Mouse (Mus musculus): Measurements from ENCODE around the gene Cnih1. TPM values are rescaled to one million over a fixed set of nuclear protein-coding genes. Genes with fewer than 3 reads are reported as not detected.
"Not testable (repeated sequence)": the region's sequence is repeated elsewhere in the genome, so short reads cannot be mapped to it uniquely, and the experiment has no call there.

Gene Cnih1
- polyA plus RNA-seq, 1 experiment from 2014 or later, result 209 TPM

- H3K9ac ChIP-seq (ENCODE audit: low read depth, low read length); H3K27me3 ChIP-seq (ENCODE audit: control insufficient read depth, insufficient read depth, low read length); H3K4me1 ChIP-seq (ENCODE audit: control insufficient read depth, insufficient read depth, low read length); H3K4me2 ChIP-seq (replicated peaks; ENCODE audit: low read depth, low read length); H3K27ac ChIP-seq (ENCODE audit: low read depth, low read length); ATAC-seq (ENCODE audit: low FRiP score, low TSS enrichment); H3K9me3 ChIP-seq (ENCODE audit: control insufficient read depth, low read length); H3K4me3 ChIP-seq (ENCODE audit: low read length): not testable (repeated sequence)
- peaks cover 16% of the 10 kb centered on the region for H3K36me3 ChIP-seq (ENCODE audit: control insufficient read depth, insufficient read depth, low read length)
- 74% methylated on average over 5 of the region's 6 CpGs for WGBS
These were observed 31.8 kb upstream of the Cnih1 start for GRCm38 (mm10) chr14:46819961-46820360.

GRCm38 (mm10) chr14:46818743-46819142 is 30.5 kb upstream of the Cnih1 start:
- Histone ChIP-seq H3K4me2 (replicated peaks; ENCODE audit: low read depth, low read length) (no peak overlapping the region), H3K9ac (ENCODE audit: low read depth, low read length) (no peak overlapping the region), H3K36me3 (ENCODE audit: control insufficient read depth, insufficient read depth, low read length) (peaks cover 25% of the 10 kb centered on the region), H3K27me3 (ENCODE audit: control insufficient read depth, insufficient read depth, low read length) (no peaks in the 10 kb centered on the region), H3K27ac (ENCODE audit: low read depth, low read length) (no peak overlapping the region), H3K4me1 (ENCODE audit: control insufficient read depth, insufficient read depth, low read length) (peaks cover 7% of the 10 kb centered on the region), H3K4me3 (ENCODE audit: low read length) (no peak overlapping the region), H3K9me3 (ENCODE audit: control insufficient read depth, low read length) (no peaks in the 10 kb centered on the region)
- no peak for ATAC-seq (ENCODE audit: low FRiP score, low TSS enrichment)
- 74% methylated on average over 7 of the region's 7 CpGs for WGBS

GRCm38 (mm10) chr14:46816916-46817622 is 28.9 kb upstream of the Cnih1 start:
- Histone ChIP-seq H3K4me1 (ENCODE audit: control insufficient read depth, insufficient read depth, low read length) (peaks cover 7% of the 10 kb centered on the region), H3K4me2 (replicated peaks; ENCODE audit: low read depth, low read length) (no peak overlapping the region), H3K9ac (ENCODE audit: low read depth, low read length) (no peak overlapping the region), H3K27ac (ENCODE audit: low read depth, low read length) (no peak overlapping the region), H3K9me3 (ENCODE audit: control insufficient read depth, low read length) (no peaks in the 10 kb centered on the region), H3K4me3 (ENCODE audit: low read length) (no peak overlapping the region), H3K36me3 (ENCODE audit: control insufficient read depth, insufficient read depth, low read length) (peaks cover 36% of the 10 kb centered on the region), H3K27me3 (ENCODE audit: control insufficient read depth, insufficient read depth, low read length) (no peaks in the 10 kb centered on the region)
- no peak for ATAC-seq (ENCODE audit: low FRiP score, low TSS enrichment)
- WGBS, result 95% methylated on average over 8 of the region's 8 CpGs

GRCm38 (mm10) chr14:46815640-46816039 is 27.4 kb upstream of the Cnih1 start:
- H3K36me3 ChIP-seq (ENCODE audit: control insufficient read depth, insufficient read depth, low read length), result peaks cover 49% of the 10 kb centered on the region
- ATAC-seq (ENCODE audit: low FRiP score, low TSS enrichment), result no peak
- H3K4me3 ChIP-seq (ENCODE audit: low read length), result no peak overlapping the region
- H3K27ac ChIP-seq (ENCODE audit: low read depth, low read length), result no peak overlapping the region
- peaks cover 4% of the 10 kb centered on the region for H3K4me1 ChIP-seq (ENCODE audit: control insufficient read depth, insufficient read depth, low read length)
- no peak overlapping the region for H3K9ac ChIP-seq (ENCODE audit: low read depth, low read length)
- no peak overlapping the region for H3K4me2 ChIP-seq (replicated peaks; ENCODE audit: low read depth, low read length)
- 82% methylated on average over 6 of the region's 6 CpGs for WGBS
- H3K9me3 ChIP-seq (ENCODE audit: control insufficient read depth, low read length), result no peaks in the 10 kb centered on the region
- H3K27me3 ChIP-seq (ENCODE audit: control insufficient read depth, insufficient read depth, low read length), result no peaks in the 10 kb centered on the region

GRCm38 (mm10) chr14:46807927-46808326 is 19.7 kb upstream of the Cnih1 start:
- Histone ChIP-seq H3K4me3 (ENCODE audit: low read length) (no peak overlapping the region), H3K36me3 (ENCODE audit: control insufficient read depth, insufficient read depth, low read length) (peaks cover 31% of the 10 kb centered on the region), H3K4me1 (ENCODE audit: control insufficient read depth, insufficient read depth, low read length) (no peaks in the 10 kb centered on the region), H3K27me3 (ENCODE audit: control insufficient read depth, insufficient read depth, low read length) (no peaks in the 10 kb centered on the region), H3K9me3 (ENCODE audit: control insufficient read depth, low read length) (no peaks in the 10 kb centered on the region), H3K27ac (ENCODE audit: low read depth, low read length) (no peak overlapping the region), H3K4me2 (replicated peaks; ENCODE audit: low read depth, low read length) (no peak overlapping the region), H3K9ac (ENCODE audit: low read depth, low read length) (no peak overlapping the region)
- WGBS, result 87% methylated on average over 3 of the region's 3 CpGs
- ATAC-seq (ENCODE audit: low FRiP score, low TSS enrichment), result no peak

- no peak overlapping the region for H3K27ac ChIP-seq (ENCODE audit: low read depth, low read length)
- 82% methylated on average over 5 of the region's 5 CpGs for WGBS
- no peaks in the 10 kb centered on the region for H3K4me1 ChIP-seq (ENCODE audit: control insufficient read depth, insufficient read depth, low read length)
- H3K4me3 ChIP-seq (ENCODE audit: low read length), result no peak overlapping the region
- no peaks in the 10 kb centered on the region for H3K9me3 ChIP-seq (ENCODE audit: control insufficient read depth, low read length)
- no peak for ATAC-seq (ENCODE audit: low FRiP score, low TSS enrichment)
- no peak overlapping the region for H3K9ac ChIP-seq (ENCODE audit: low read depth, low read length)
- H3K4me2 ChIP-seq (replicated peaks; ENCODE audit: low read depth, low read length), result no peak overlapping the region
- H3K36me3 ChIP-seq (ENCODE audit: control insufficient read depth, insufficient read depth, low read length), result peaks cover 20% of the 10 kb centered on the region
- no peaks in the 10 kb centered on the region for H3K27me3 ChIP-seq (ENCODE audit: control insufficient read depth, insufficient read depth, low read length)
These were observed 18.0 kb upstream of the Cnih1 start for GRCm38 (mm10) chr14:46806186-46806585.

- ATAC-seq (ENCODE audit: low FRiP score, low TSS enrichment), result no peak
- no peak overlapping the region for H3K4me2 ChIP-seq (replicated peaks; ENCODE audit: low read depth, low read length)
- WGBS, result 88% methylated on average over 1 of the region's 1 CpGs
These were observed 15.6 kb upstream of the Cnih1 start for GRCm38 (mm10) chr14:46803791-46804190.

GRCm38 (mm10) chr14:46803259-46803658 is 15.0 kb upstream of the Cnih1 start:
- H3K4me3 ChIP-seq (ENCODE audit: low read length), result no peak overlapping the region
- no peaks in the 10 kb centered on the region; the same call in 1 of the 2 replicates for H3K36me3 ChIP-seq (ENCODE audit: control insufficient read depth, insufficient read depth, low read length)
- H3K27me3 ChIP-seq (ENCODE audit: control insufficient read depth, insufficient read depth, low read length), result no peaks in the 10 kb centered on the region
- no peaks in the 10 kb centered on the region for H3K4me1 ChIP-seq (ENCODE audit: control insufficient read depth, insufficient read depth, low read length)
- ATAC-seq (ENCODE audit: low FRiP score, low TSS enrichment), result no peak
- H3K9ac ChIP-seq (ENCODE audit: low read depth, low read length), result no peak overlapping the region
- H3K27ac ChIP-seq (ENCODE audit: low read depth, low read length), result no peak overlapping the region
- WGBS, result 91% methylated on average over 4 of the region's 4 CpGs
- no peaks in the 10 kb centered on the region for H3K9me3 ChIP-seq (ENCODE audit: control insufficient read depth, low read length)
- H3K4me2 ChIP-seq (replicated peaks; ENCODE audit: low read depth, low read length), result no peak overlapping the region

More at GRCm38 (mm10) chr14:46803791-46804190, 15.6 kb upstream of the Cnih1 start:
- H3K4me3 ChIP-seq (ENCODE audit: low read length), result no peak overlapping the region
- no peaks in the 10 kb centered on the region for H3K4me1 ChIP-seq (ENCODE audit: control insufficient read depth, insufficient read depth, low read length)
- no peaks in the 10 kb centered on the region for H3K27me3 ChIP-seq (ENCODE audit: control insufficient read depth, insufficient read depth, low read length)
- no peak overlapping the region for H3K27ac ChIP-seq (ENCODE audit: low read depth, low read length)
- no peaks in the 10 kb centered on the region for H3K9me3 ChIP-seq (ENCODE audit: control insufficient read depth, low read length)
- H3K9ac ChIP-seq (ENCODE audit: low read depth, low read length), result no peak overlapping the region
- no peaks in the 10 kb centered on the region; the same call in 1 of the 2 replicates for H3K36me3 ChIP-seq (ENCODE audit: control insufficient read depth, insufficient read depth, low read length)

- H3K4me2 ChIP-seq (replicated peaks; ENCODE audit: low read depth, low read length), result no peak overlapping the region
- no peaks in the 10 kb centered on the region for H3K36me3 ChIP-seq (ENCODE audit: control insufficient read depth, insufficient read depth, low read length)
- WGBS, result 70% methylated on average over 3 of the region's 3 CpGs
- ATAC-seq (ENCODE audit: low FRiP score, low TSS enrichment), result no peak
- no peaks in the 10 kb centered on the region for H3K27me3 ChIP-seq (ENCODE audit: control insufficient read depth, insufficient read depth, low read length)
- no peak overlapping the region for H3K27ac ChIP-seq (ENCODE audit: low read depth, low read length)
- no peak overlapping the region for H3K4me3 ChIP-seq (ENCODE audit: low read length)
- H3K4me1 ChIP-seq (ENCODE audit: control insufficient read depth, insufficient read depth, low read length), result no peaks in the 10 kb centered on the region
- H3K9ac ChIP-seq (ENCODE audit: low read depth, low read length), result no peak overlapping the region
- H3K9me3 ChIP-seq (ENCODE audit: control insufficient read depth, low read length), result no peaks in the 10 kb centered on the region
These were observed 12.6 kb upstream of the Cnih1 start for GRCm38 (mm10) chr14:46800684-46801345.
